Mouse (Mus musculus) heart, postnatal 0 days (tissue): ENCODE measurements around the gene Rassf5. TPM values are rescaled to one million over a fixed set of nuclear protein-coding genes. Genes with fewer than 3 reads are reported as not detected.

ENCODE experiments used
- ATAC-seq: fragments of 200-750 bp; cut with Nextera tagmentation; 2 replicates; pipeline ENCODE4 v1.8.0; 2017; ENCODE audit warnings: low read depth, moderate number of reproducible peaks, moderate library complexity; ENCODE audit not compliant: insufficient read depth
- DNase-seq: peaks from one replicate; pipeline ENCODE4 v3.0.0-alpha.2; 2016; ENCODE audit warnings: low spot score
- H3K27ac ChIP-seq: fragments of 300-500 bp; sonication (generic); 2 replicates; pipeline ENCODE4 v1.5.1; 2014; ENCODE audit warnings: low read depth, mild to moderate bottlenecking
- H3K27me3 ChIP-seq: fragments of 300-500 bp; sonication (generic); 2 replicates; pipeline ENCODE4 v1.6.1; 2014; ENCODE audit warnings: low read length, mixed read lengths; ENCODE audit not compliant: control insufficient read depth, insufficient read depth
- H3K36me3 ChIP-seq: fragments of 300-500 bp; sonication (generic); replicated peaks from 2 replicates; pipeline ENCODE4 v1.6.1; 2014; ENCODE audit warnings: low read length, mixed read lengths; ENCODE audit not compliant: control insufficient read depth, insufficient read depth
- H3K4me1 ChIP-seq: fragments of 300-500 bp; sonication (generic); 2 replicates; pipeline ENCODE4 v1.6.1; 2014; ENCODE audit warnings: antibody characterized with exemption; ENCODE audit not compliant: control insufficient read depth, insufficient read depth
- H3K4me2 ChIP-seq: fragments of 300-500 bp; sonication (generic); 2 replicates; pipeline ENCODE4 v1.6.1; 2014; ENCODE audit warnings: low read depth, mild to moderate bottlenecking, low read length, moderate library complexity
- H3K4me3 ChIP-seq: fragments of 300-500 bp; sonication (generic); 2 replicates; pipeline ENCODE4 v1.5.1; 2014; ENCODE audit warnings: low read depth, low read length
- H3K9ac ChIP-seq: fragments of 300-500 bp; sonication (generic); replicated peaks from 2 replicates; pipeline ENCODE4 v1.6.1; 2014; ENCODE audit warnings: low read depth, low read length, mixed read lengths
- H3K9me3 ChIP-seq: fragments of 300-500 bp; sonication (generic); replicated peaks from 2 replicates; pipeline ENCODE4 v1.6.1; 2016; ENCODE audit warnings: low read length; ENCODE audit not compliant: control insufficient read depth
- CTCF ChIP-seq: IDR thresholded peaks from 2 replicates; pipeline ENCODE4 v1.5.1; 2016; ENCODE audit warnings: antibody characterized with exemption, control low read depth, low read depth
- EP300 ChIP-seq: IDR thresholded peaks from 2 replicates; pipeline ENCODE4 v1.6.1; 2016; ENCODE audit warnings: antibody characterized with exemption, low read depth
- WGBS: fragments of 180-500 bp; shearing (Covaris S2); extraction: QIAGEN DNeasy Blood & Tissue Kit; methylation state at CpG from one replicate; pipeline ENCODE4 v1.1.7; 2014; 5-methylcytosine and 5-hydroxymethylcytosine counted together
- polyA plus RNA-seq: library from polyadenylated mRNA; unstranded; fragments of >200 nt; fragmentation: Nextera tagmentation; extraction: Ambion mirVana; gene quantifications from 2 replicates; pipeline ENCODE4 v1.2.1, GENCODE M21; 2015
- total RNA-seq: library from RNA; depleted of rRNA; stranded (reverse); fragments of >200 nt; gene quantifications from 2 replicates; pipeline ENCODE4 v1.2.3, GENCODE M21; 2014; ENCODE audit warnings: low replicate concordance

Gene Rassf5
- total and polyA plus RNA-seq, 2 experiments from 2014 or later = 3.3 TPM

DNA sequence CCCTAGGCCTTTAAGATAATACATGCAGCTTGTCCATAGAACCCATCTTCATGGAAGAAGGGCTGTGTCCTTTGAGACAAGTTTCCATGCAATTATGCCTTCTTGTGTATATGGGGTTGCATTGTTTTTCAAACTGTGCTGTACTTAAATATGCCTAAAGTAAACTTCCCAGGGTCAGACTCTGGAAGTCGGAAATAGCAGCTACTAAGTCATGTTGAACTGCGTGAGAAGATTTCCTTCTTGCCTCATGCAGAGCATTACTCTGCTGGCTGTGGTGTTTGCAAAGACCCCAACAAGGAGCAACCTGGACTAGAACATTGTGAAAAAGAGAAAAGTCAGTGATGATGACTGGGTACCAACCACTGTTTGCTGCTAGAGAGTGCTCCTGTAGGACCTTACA, 21.7 kb downstream of the Rassf5 start:
- no peaks in the 10 kb centered on the region for H3K9me3 ChIP-seq
- no peaks in the 10 kb centered on the region for H3K27me3 ChIP-seq
- TF ChIP-seq EP300 = no peak
- no peak for TF ChIP-seq CTCF
- 0 out of 2 replicates have a peak, but pooled peaks cover 3% of the 10 kb centered on the region for H3K4me1 ChIP-seq
- ATAC-seq = no peak
- no peaks in the 10 kb centered on the region for H3K36me3 ChIP-seq
- DNase-seq = no peak
- no peak overlapping the region for H3K27ac ChIP-seq
- no peak overlapping the region for H3K9ac ChIP-seq
- no peak overlapping the region for H3K4me2 ChIP-seq
- 84% methylated on average over 2 of the region's 2 CpGs for WGBS
- no peak overlapping the region for H3K4me3 ChIP-seq

DNA sequence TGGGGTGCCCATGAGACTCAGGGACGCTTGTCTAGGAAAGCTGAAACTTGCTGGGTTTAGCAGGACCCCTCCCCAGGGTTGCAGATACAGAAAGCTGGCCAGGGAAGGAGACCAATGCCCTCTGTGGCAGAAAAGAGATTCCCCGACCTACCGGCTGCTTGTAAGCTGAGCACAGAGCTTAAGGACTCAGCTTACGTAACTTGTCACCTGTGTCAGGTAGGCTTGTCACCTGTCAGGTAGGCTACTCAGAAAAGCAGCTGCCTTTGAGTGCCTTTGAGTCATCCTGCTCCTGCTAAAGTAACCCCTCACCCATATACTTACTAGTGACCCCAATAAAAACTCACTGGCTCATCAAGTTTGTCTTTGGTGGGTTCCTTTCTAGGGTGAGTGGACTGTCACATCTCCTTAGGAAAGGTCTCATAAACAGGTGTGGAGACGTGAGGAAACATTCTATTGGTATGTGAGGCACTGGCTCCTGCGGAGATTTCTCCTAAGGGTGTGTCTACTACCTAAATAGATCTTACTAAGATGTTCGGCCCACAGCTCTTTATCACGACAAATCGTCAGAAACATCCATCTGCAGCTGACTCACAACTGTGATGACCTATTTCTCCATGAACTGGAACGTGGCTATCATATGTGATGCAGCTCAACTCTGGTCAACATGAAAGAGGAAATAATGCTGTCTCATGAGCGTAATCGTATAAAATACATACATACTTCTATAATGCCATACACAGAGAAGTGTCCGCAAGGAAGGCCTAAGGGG, 23.1 kb downstream of the Rassf5 start:
- WGBS = 80% methylated on average over 13 of the region's 13 CpGs

DNA sequence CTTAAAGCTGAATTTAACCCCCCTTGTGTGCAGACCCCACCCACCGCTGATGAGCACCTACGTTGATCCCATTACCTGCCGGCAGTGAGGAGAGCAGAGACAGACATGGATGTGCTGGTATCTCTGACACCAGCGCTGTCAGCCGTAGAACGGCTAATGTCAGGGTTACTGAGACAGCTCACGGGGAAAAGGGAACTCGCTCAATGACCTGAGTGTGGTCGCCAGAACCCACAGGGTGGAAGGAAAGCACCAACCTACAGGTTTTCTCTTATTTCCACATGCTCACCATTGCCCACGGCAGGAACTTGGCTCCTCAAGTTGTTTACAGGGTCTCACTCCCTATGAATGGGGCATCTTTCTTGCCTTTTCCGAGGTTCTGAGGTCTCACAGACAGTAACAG, 26.1 kb downstream of the Rassf5 start:
- no peak overlapping the region for H3K4me3 ChIP-seq
- no peak overlapping the region for H3K4me2 ChIP-seq
- DNase-seq (no peak), ATAC-seq (no peak)
- no peaks in the 10 kb centered on the region for H3K36me3 ChIP-seq
- no peak overlapping the region for H3K9ac ChIP-seq
- 82% methylated on average over 11 of the region's 11 CpGs for WGBS
- no peak overlapping the region for H3K27ac ChIP-seq
- no peaks in the 10 kb centered on the region for H3K9me3 ChIP-seq
- TF ChIP-seq CTCF (no peak), EP300 (no peak)
- H3K27me3 ChIP-seq = no peaks in the 10 kb centered on the region
- H3K4me1 ChIP-seq = no peaks in the 10 kb centered on the region

More for the DNA sequence above, 23.1 kb downstream of the Rassf5 start:
- Histone ChIP-seq H3K9ac (no peak overlapping the region), H3K36me3 (no peaks in the 10 kb centered on the region), H3K4me3 (no peak overlapping the region), H3K27ac (no peak overlapping the region), H3K9me3 (no peaks in the 10 kb centered on the region), H3K4me1 (no peaks in the 10 kb centered on the region), H3K4me2 (no peak overlapping the region), H3K27me3 (no peaks in the 10 kb centered on the region)
- ATAC-seq (no peak), DNase-seq (no peak)
- TF ChIP-seq EP300 = no peak
- TF ChIP-seq CTCF = no peak

DNA sequence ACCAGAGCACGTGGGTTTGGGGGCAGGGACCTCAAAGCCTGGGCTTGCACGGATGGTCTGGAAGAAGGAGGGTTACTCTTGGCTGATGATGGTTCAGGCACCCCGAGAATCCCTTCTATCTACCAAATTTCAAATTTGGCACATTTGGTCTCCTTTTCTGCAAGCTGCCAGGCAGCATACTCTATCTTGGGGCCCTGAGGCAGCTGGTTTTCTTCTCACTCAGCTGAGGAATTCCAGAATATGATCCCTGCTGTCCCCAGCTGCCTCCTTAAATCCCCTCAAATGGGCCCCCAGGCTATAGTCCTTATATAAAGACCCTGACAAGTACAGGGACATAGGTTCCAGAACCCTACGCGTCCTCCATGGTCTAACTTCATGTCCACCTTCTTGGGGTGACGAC, 31.7 kb downstream of the Rassf5 start:
- H3K9me3 ChIP-seq = no peaks in the 10 kb centered on the region
- no peaks in the 10 kb centered on the region for H3K27me3 ChIP-seq
- H3K4me3 ChIP-seq = no peak overlapping the region
- H3K4me2 ChIP-seq = no peak overlapping the region
- DNase-seq = no peak
- no peaks in the 10 kb centered on the region for H3K36me3 ChIP-seq
- TF ChIP-seq EP300 (no peak), CTCF (no peak)
- 0 out of 2 replicates have a peak overlapping the region, but pooled peaks have one; percentile 30 for H3K9ac ChIP-seq
- H3K4me1 ChIP-seq = peaks cover 5% of the 10 kb centered on the region
- H3K27ac ChIP-seq = no peak overlapping the region; the same call in 1 of the 2 replicates
- 67% methylated on average over 6 of the region's 6 CpGs for WGBS
- ATAC-seq = no peak

DNA sequence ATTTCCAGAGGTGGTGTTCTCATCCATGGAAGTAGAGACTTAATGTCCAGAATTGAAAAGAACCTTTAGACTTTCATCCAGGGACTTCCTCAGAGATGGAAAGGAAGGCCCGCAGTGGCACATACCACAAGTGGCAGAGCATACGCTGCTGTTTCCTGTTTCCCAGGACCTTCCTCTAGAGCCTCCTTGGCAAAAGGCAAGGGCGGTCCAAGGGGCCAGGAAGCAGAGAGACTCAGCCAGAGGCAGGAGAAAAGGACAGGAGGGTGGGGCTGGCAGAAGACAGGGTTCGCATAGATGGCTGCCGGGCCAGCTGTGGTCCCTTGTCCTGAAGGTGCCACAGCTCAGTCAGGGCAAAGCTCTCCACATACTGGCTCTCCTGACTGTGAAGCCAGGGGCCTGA, 32.1 kb downstream of the Rassf5 start:
- TF ChIP-seq CTCF (no peak), EP300 (no peak)
- Histone ChIP-seq H3K27ac (no peak overlapping the region; the same call in 1 of the 2 replicates), H3K9ac (0 out of 2 replicates have a peak overlapping the region, but pooled peaks have one; percentile 30), H3K36me3 (no peaks in the 10 kb centered on the region), H3K9me3 (no peaks in the 10 kb centered on the region), H3K27me3 (no peaks in the 10 kb centered on the region), H3K4me3 (no peak overlapping the region), H3K4me2 (no peak overlapping the region), H3K4me1 (peaks cover 5% of the 10 kb centered on the region)
- ATAC-seq (0 out of 2 replicates have a peak, but pooled peaks have one; percentile 15), DNase-seq (no peak)
- 46% methylated on average over 5 of the region's 5 CpGs for WGBS

DNA sequence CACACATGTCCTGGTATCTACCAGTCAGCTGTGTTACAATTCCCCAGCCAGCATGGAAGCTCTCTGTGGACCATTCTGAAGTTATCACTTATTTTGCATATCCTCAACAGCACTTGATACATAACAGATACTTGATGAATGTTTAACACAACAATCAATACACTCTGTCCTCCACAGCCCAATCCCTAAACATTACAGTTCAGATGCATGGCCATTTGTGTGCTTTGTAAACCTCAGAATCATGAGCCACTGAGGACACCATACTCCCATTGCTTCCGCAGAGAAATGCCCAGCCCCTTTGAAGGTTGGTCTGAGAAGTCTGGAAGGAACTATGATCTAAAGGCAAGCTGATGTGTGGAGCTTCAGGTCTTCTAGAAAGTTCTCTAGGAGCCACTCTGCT, 33.4 kb downstream of the Rassf5 start:
- WGBS = 91% methylated on average over 1 of the region's 1 CpGs
- H3K27ac ChIP-seq = no peak overlapping the region
- DNase-seq (no peak), ATAC-seq (no peak)
- no peak overlapping the region for H3K4me2 ChIP-seq
- H3K27me3 ChIP-seq = no peaks in the 10 kb centered on the region
- H3K9me3 ChIP-seq = no peaks in the 10 kb centered on the region
- H3K36me3 ChIP-seq = no peaks in the 10 kb centered on the region
- H3K4me1 ChIP-seq = peaks cover 5% of the 10 kb centered on the region
- H3K9ac ChIP-seq = no peak overlapping the region
- no peak overlapping the region for H3K4me3 ChIP-seq
- TF ChIP-seq EP300 = no peak
- no peak for TF ChIP-seq CTCF
